Mouse (Mus musculus): ENCODE data around the gene 2010111I01Rik.

DNA sequence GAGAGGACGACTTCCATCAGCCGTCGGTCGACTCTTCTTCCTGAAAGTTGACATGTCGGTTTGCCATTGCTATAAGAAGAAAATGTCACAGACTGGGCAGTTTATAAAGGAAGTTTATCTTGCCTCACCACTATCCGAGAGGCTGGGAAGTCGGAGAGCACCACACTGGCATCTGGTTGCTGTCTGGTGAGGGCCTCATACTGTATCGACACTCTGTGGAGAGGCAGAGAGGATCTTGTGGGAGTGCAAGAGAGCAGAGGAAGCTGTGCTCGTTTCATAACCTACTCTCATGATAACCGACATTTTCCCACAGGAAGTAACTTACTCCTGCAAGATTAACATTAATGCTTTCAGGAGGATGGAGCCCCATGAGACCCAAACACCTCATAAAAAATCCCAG, 7.9 kb upstream of the 2010111I01Rik start:
- TF ChIP-seq CTCF (IDR thresholded peaks at IDR 0.05; ENCODE audit: low read depth) (no peak), EP300 (optimal IDR thresholded peaks at IDR 0.05) (no peak)

All from stomach, postnatal 0 days (tissue).